Mouse (Mus musculus): ENCODE data around the gene Cspg4. TPM values are rescaled to one million over a fixed set of nuclear protein-coding genes. Genes with fewer than 3 reads are reported as not detected.
"Not testable (repeated sequence)": the region's sequence is repeated elsewhere in the genome, so short reads cannot be mapped to it uniquely, and the experiment has no call there.

Cspg4 gene
- total RNA-seq, 2 experiments from 2014 or later = 21.8 to 23.7 TPM

GRCm38 (mm10) chr9:56923841-56924650, 59.2 kb downstream of the Cspg4 start:
- no peak for DNase-seq
- intact Hi-C loops (cut with DNase I) = no loop called here

GRCm38 (mm10) chr9:56924651-56925027, 59.8 kb downstream of the Cspg4 start:
- intact Hi-C loops (cut with DNase I) = no loop called here
- peak; percentile 77 for DNase-seq

GRCm38 (mm10) chr9:56925291-56926024, 60.6 kb downstream of the Cspg4 start:
- intact Hi-C loops (cut with DNase I) = no loop called here
- DNase-seq = no peak

- intact Hi-C loops (cut with DNase I) = no loop called here
- no peak for DNase-seq
Measured at GRCm38 (mm10) chr9:56926025-56926360, 61.2 kb downstream of the Cspg4 start.

GRCm38 (mm10) chr9:56926387-56926786, 61.6 kb downstream of the Cspg4 start:
- intact Hi-C loops (cut with DNase I) = no loop called here
- no peak for DNase-seq

- intact Hi-C loops (cut with DNase I) = no loop called here
- peak; percentile 23 for DNase-seq
Measured at GRCm38 (mm10) chr9:56927191-56928012, 62.6 kb downstream of the Cspg4 start.

- intact Hi-C loops (cut with DNase I) = no loop called here
- DNase-seq = peak; percentile 91
Measured at GRCm38 (mm10) chr9:56928041-56928811, 63.4 kb downstream of the Cspg4 start, which contains the start of gene Snx33. Gene Snx33 (minus strand): TSS chr9:56928371.

GRCm38 (mm10) chr9:56929496-56929895, 64.7 kb downstream of the Cspg4 start:
- intact Hi-C loops (cut with DNase I) = no loop called here
- no peak for DNase-seq

GRCm38 (mm10) chr9:56930556-56930955, 65.7 kb downstream of the Cspg4 start:
- intact Hi-C loops (cut with DNase I) = no loop called here
- DNase-seq = no peak

- no peak for DNase-seq
- intact Hi-C loops (cut with DNase I) = no loop called here
Measured at GRCm38 (mm10) chr9:56936861-56937222, 72.0 kb downstream of the Cspg4 start.

- intact Hi-C loops (cut with DNase I) = no loop called here
Measured at GRCm38 (mm10) chr9:56937223-56938160, 72.7 kb downstream of the Cspg4 start, which contains the start of gene Imp3. Gene Imp3 (plus strand): TSS chr9:56937475.

GRCm38 (mm10) chr9:56938374-56938773, 73.5 kb downstream of the Cspg4 start:
- intact Hi-C loops (cut with DNase I) = no loop called here
- no peak for DNase-seq

More at GRCm38 (mm10) chr9:56937223-56938160, 72.7 kb downstream of the Cspg4 start, which contains the start of gene Imp3:
- DNase-seq = peak; percentile 87

- DNase-seq = peak; percentile 36
Measured at GRCm38 (mm10) chr9:56947481-56947880, 82.6 kb downstream of the Cspg4 start.

GRCm38 (mm10) chr9:56948699-56949098, 83.9 kb downstream of the Cspg4 start:
- intact Hi-C loops (cut with DNase I); DNase-seq: not testable (repeated sequence)

More at GRCm38 (mm10) chr9:56947481-56947880, 82.6 kb downstream of the Cspg4 start:
- intact Hi-C loops (cut with DNase I) = not testable (repeated sequence)

Other genes with a start within 250 kb of the Cspg4 start
- 100 to 1,000 TPM; 224 to 247 TPM for gene Lingo1, start 68.6 kb upstream of the Cspg4 start, total RNA-seq (2021)
- gene Odf3l1, start 354 bp upstream of the Cspg4 start, total RNA-seq (2021) = not detected
- gene Snx33, start 63.3 kb downstream of the Cspg4 start, total RNA-seq (2021) = 1 to 10 TPM; 3.1 to 3.8 TPM
- 10 to 100 TPM; 52.1 to 53.0 TPM for gene Imp3, start 72.4 kb downstream of the Cspg4 start, total RNA-seq (2021)
- 10 to 100 TPM; 16.7 to 16.9 TPM for gene Snupn, start 85.8 kb downstream of the Cspg4 start, total RNA-seq (2021)
- gene Ptpn9, start 129.9 kb downstream of the Cspg4 start, total RNA-seq (2021) = 10 to 100 TPM; 39.2 to 41.3 TPM
- gene Sin3a, start 207.0 kb downstream of the Cspg4 start, total RNA-seq (2021) = 10 to 100 TPM; 42.4 to 45.8 TPM